Mouse (Mus musculus): ENCODE data around the gene Elavl1.
"Not testable (repeated sequence)": the region's sequence is repeated elsewhere in the genome, so short reads cannot be mapped to it uniquely, and the experiment has no call there.

Gene Elavl1

GRCm38 (mm10) chr8:4257350-4257749 is 67.9 kb downstream of the Elavl1 start:
- no peak for DNase-seq

- DNase-seq = no peak
These were observed 68.3 kb downstream of the Elavl1 start for GRCm38 (mm10) chr8:4256911-4257310.

GRCm38 (mm10) chr8:4255471-4255870 is 69.7 kb downstream of the Elavl1 start:
- not testable (repeated sequence) for DNase-seq

GRCm38 (mm10) chr8:4254001-4254400 is 71.2 kb downstream of the Elavl1 start:
- DNase-seq = peak; percentile 85

- peak; percentile 97 for DNase-seq
These were observed 72.0 kb downstream of the Elavl1 start, which contains the start of gene Snapc2 for GRCm38 (mm10) chr8:4252934-4253841. Snapc2 (plus strand) TSS chr8:4253080.

- no peak for DNase-seq
These were observed 73.0 kb downstream of the Elavl1 start for GRCm38 (mm10) chr8:4252116-4252760.

- peak; percentile 84 for DNase-seq
These were observed 74.8 kb downstream of the Elavl1 start for GRCm38 (mm10) chr8:4250306-4250970.

GRCm38 (mm10) chr8:4249213-4249612 is 76.0 kb downstream of the Elavl1 start:
- DNase-seq = peak; percentile 31

- no peak for DNase-seq
These were observed 77.2 kb downstream of the Elavl1 start, which contains the start of gene Tgfbr3l for GRCm38 (mm10) chr8:4247951-4248540. Tgfbr3l (plus strand) TSS chr8:4248214.

- DNase-seq = no peak
These were observed 78.0 kb downstream of the Elavl1 start for GRCm38 (mm10) chr8:4247241-4247640.

GRCm38 (mm10) chr8:4245737-4246136 is 79.5 kb downstream of the Elavl1 start:
- DNase-seq = no peak

GRCm38 (mm10) chr8:4245061-4245460 is 80.2 kb downstream of the Elavl1 start:
- DNase-seq = no peak

GRCm38 (mm10) chr8:4239193-4239890 is 85.9 kb downstream of the Elavl1 start:
- no peak for DNase-seq

- peak; percentile 100 for DNase-seq
These were observed 86.6 kb downstream of the Elavl1 start, which contains the start of the genes Map2k7 and Gm49320 for GRCm38 (mm10) chr8:4238434-4239192. Map2k7 (plus strand) TSS chr8:4238740. Gm49320 (plus strand) TSS chr8:4238865.

GRCm38 (mm10) chr8:4237814-4238433 is 87.3 kb downstream of the Elavl1 start:
- peak; percentile 44 for DNase-seq

Data from kidney, postnatal 14 days (tissue).